Mouse (Mus musculus): ENCODE measurements at regions not wholly inside any gene's neighbourhood (a gene's known extent, or its start where the extent isn't known, plus 50 kb on each side); places are given as distances from the start of the nearest gene placed in this dataset.
A peak's percentile ranks its signal among the peaks of the same experiment; 100 is the strongest.

GRCm38 (mm10) chr16:78134531-78134930 is 166.8 kb upstream of the Cxadr start:
- WGBS, result 85% methylated on average over 7 of the region's 7 CpGs
- ATAC-seq (replicated peaks; ENCODE audit: low FRiP score, low read depth), result no peak
- TF ChIP-seq CTCF (IDR thresholded peaks at IDR 0.05; ENCODE audit: low read depth), result no peak

GRCm38 (mm10) chr16:78121668-78122067 is 179.6 kb upstream of the Cxadr start:
- DNase-seq (ENCODE audit: low spot score) (no peak), ATAC-seq (replicated peaks; ENCODE audit: low FRiP score, low read depth) (no peak)
- Histone ChIP-seq H3K9me3 (replicated peaks; ENCODE audit: low read length) (no peaks in the 10 kb centered on the region), H3K4me3 (replicated peaks; ENCODE audit: low read depth, low read length) (no peak overlapping the region), H3K4me1 (replicated peaks; ENCODE audit: insufficient read depth, low read length) (no peaks in the 10 kb centered on the region), H3K27ac (no peak overlapping the region), H3K27me3 (ENCODE audit: insufficient read depth, low read length) (no peaks in the 10 kb centered on the region), H3K36me3 (ENCODE audit: insufficient read depth, low read length) (no peaks in the 10 kb centered on the region), H3K4me2 (ENCODE audit: low read length) (no peak overlapping the region), H3K9ac (ENCODE audit: low read depth, low read length) (no peak overlapping the region)
- WGBS, result 79% methylated on average over 1 of the region's 1 CpGs
- TF ChIP-seq CTCF (IDR thresholded peaks at IDR 0.05; ENCODE audit: low read depth), result no peak

More at GRCm38 (mm10) chr16:78134531-78134930, 166.8 kb upstream of the Cxadr start:
- no peak overlapping the region for H3K4me2 ChIP-seq (ENCODE audit: low read length)
- no peaks in the 10 kb centered on the region for H3K36me3 ChIP-seq (ENCODE audit: insufficient read depth, low read length)
- H3K4me3 ChIP-seq (replicated peaks; ENCODE audit: low read depth, low read length), result no peak overlapping the region
- H3K9ac ChIP-seq (ENCODE audit: low read depth, low read length), result no peak overlapping the region
- H3K9me3 ChIP-seq (replicated peaks; ENCODE audit: low read length), result no peaks in the 10 kb centered on the region
- no peak for DNase-seq (ENCODE audit: low spot score)
- H3K27me3 ChIP-seq (ENCODE audit: insufficient read depth, low read length), result no peaks in the 10 kb centered on the region
- no peaks in the 10 kb centered on the region for H3K4me1 ChIP-seq (replicated peaks; ENCODE audit: insufficient read depth, low read length)
- no peak overlapping the region for H3K27ac ChIP-seq

GRCm38 (mm10) chr16:78120346-78120899 is 180.9 kb upstream of the Cxadr start:
- no peak overlapping the region for H3K9ac ChIP-seq (ENCODE audit: low read depth, low read length)
- DNase-seq (ENCODE audit: low spot score) (no peak), ATAC-seq (replicated peaks; ENCODE audit: low FRiP score, low read depth) (no peak)
- H3K9me3 ChIP-seq (replicated peaks; ENCODE audit: low read length), result no peaks in the 10 kb centered on the region
- no peaks in the 10 kb centered on the region for H3K27me3 ChIP-seq (ENCODE audit: insufficient read depth, low read length)
- TF ChIP-seq CTCF (IDR thresholded peaks at IDR 0.05; ENCODE audit: low read depth), result no peak
- no peaks in the 10 kb centered on the region for H3K4me1 ChIP-seq (replicated peaks; ENCODE audit: insufficient read depth, low read length)
- no peak overlapping the region for H3K27ac ChIP-seq
- H3K36me3 ChIP-seq (ENCODE audit: insufficient read depth, low read length), result no peaks in the 10 kb centered on the region
- WGBS, result 68% methylated on average over 2 of the region's 2 CpGs
- H3K4me2 ChIP-seq (ENCODE audit: low read length), result no peak overlapping the region
- H3K4me3 ChIP-seq (replicated peaks; ENCODE audit: low read depth, low read length), result no peak overlapping the region

DNA sequence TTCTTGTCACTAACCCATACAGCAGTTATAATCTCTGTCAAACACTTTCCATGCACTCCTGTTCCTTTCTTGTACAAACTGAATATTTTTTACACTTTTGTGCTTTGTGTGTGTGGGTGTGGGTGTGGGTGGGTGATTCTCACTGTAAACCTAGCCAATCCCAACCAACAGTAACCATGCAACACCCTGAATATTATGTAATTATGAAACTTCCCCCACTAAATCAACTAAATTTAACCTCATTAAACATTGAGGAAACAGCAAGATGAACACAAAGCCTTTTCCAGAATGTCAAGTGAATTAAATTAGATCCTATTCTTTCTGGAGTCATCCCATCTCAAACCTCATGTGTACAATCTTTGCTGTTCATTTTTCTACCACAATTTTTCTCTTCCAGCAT is 197.0 kb upstream of the Cxadr start:
- no peak overlapping the region for H3K9ac ChIP-seq (ENCODE audit: low read depth, low read length)
- no peaks in the 10 kb centered on the region for H3K4me1 ChIP-seq (replicated peaks; ENCODE audit: insufficient read depth, low read length)
- no peaks in the 10 kb centered on the region for H3K9me3 ChIP-seq (replicated peaks; ENCODE audit: low read length)
- TF ChIP-seq CTCF (IDR thresholded peaks at IDR 0.05; ENCODE audit: low read depth), result no peak
- H3K4me2 ChIP-seq (ENCODE audit: low read length), result no peak overlapping the region
- no peaks in the 10 kb centered on the region for H3K36me3 ChIP-seq (ENCODE audit: insufficient read depth, low read length)
- no peaks in the 10 kb centered on the region for H3K27me3 ChIP-seq (ENCODE audit: insufficient read depth, low read length)
- H3K4me3 ChIP-seq (replicated peaks; ENCODE audit: low read depth, low read length), result no peak overlapping the region
- H3K27ac ChIP-seq, result no peak overlapping the region
- no peak for DNase-seq (ENCODE audit: low spot score)
- ATAC-seq (replicated peaks; ENCODE audit: low FRiP score, low read depth), result no peak

- Histone ChIP-seq H3K36me3 (ENCODE audit: insufficient read depth, low read length) (no peaks in the 10 kb centered on the region), H3K9ac (ENCODE audit: low read depth, low read length) (no peak overlapping the region), H3K4me3 (replicated peaks; ENCODE audit: low read depth, low read length) (peak overlapping the region; percentile 7; the same call in 1 of the 2 replicates), H3K4me2 (ENCODE audit: low read length) (peak overlapping the region; percentile 41), H3K4me1 (replicated peaks; ENCODE audit: insufficient read depth, low read length) (no peaks in the 10 kb centered on the region), H3K9me3 (replicated peaks; ENCODE audit: low read length) (no peaks in the 10 kb centered on the region), H3K27ac (no peak overlapping the region), H3K27me3 (ENCODE audit: insufficient read depth, low read length) (no peaks in the 10 kb centered on the region)
- WGBS, result 40% methylated on average over 14 of the region's 14 CpGs
- DNase-seq (ENCODE audit: low spot score) (peak; percentile 65), ATAC-seq (replicated peaks; ENCODE audit: low FRiP score, low read depth) (no peak)
- no peak for TF ChIP-seq CTCF (IDR thresholded peaks at IDR 0.05; ENCODE audit: low read depth)
Measured at GRCm38 (mm10) chr16:78101415-78102326, 199.6 kb upstream of the Cxadr start.

GRCm38 (mm10) chr16:78099842-78100241 is 201.4 kb upstream of the Cxadr start:
- Histone ChIP-seq H3K4me2 (ENCODE audit: low read length) (no peak overlapping the region), H3K4me3 (replicated peaks; ENCODE audit: low read depth, low read length) (no peak overlapping the region), H3K9ac (ENCODE audit: low read depth, low read length) (no peak overlapping the region), H3K9me3 (replicated peaks; ENCODE audit: low read length) (no peaks in the 10 kb centered on the region), H3K27me3 (ENCODE audit: insufficient read depth, low read length) (no peaks in the 10 kb centered on the region), H3K27ac (no peak overlapping the region), H3K4me1 (replicated peaks; ENCODE audit: insufficient read depth, low read length) (no peaks in the 10 kb centered on the region), H3K36me3 (ENCODE audit: insufficient read depth, low read length) (no peaks in the 10 kb centered on the region)
- no peak for DNase-seq (ENCODE audit: low spot score)
- TF ChIP-seq CTCF (IDR thresholded peaks at IDR 0.05; ENCODE audit: low read depth), result no peak
- ATAC-seq (replicated peaks; ENCODE audit: low FRiP score, low read depth), result no peak
- WGBS, result 92% methylated on average over 2 of the region's 2 CpGs

Measured in kidney, postnatal 0 days (tissue).